9 mouse cellular contexts compared by ENCODE assay signal in the genomic region with DNA sequence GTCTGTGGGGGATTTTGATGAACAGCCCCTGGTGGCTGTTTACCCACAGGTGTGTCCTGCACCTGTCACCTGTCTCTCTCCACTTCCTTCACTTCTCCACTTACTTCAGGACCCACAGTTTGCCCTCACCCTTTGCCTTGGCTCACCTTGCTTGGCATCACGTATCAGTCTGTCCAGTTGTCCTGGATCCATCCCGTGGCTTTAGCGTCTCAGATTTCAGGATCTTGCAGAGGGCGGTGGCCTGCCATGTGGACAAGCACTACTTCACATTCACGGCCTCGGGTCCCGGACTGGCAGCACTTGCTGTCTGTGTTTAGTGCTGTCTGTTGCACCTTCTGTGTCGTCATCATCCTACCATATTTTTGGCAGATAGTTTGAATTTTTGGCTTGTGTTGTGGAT. TPM values are rescaled to one million over a fixed set of nuclear protein-coding genes. Genes with fewer than 3 reads are reported as not detected.
DNase-seq lines count a peak whose midpoint lies in the region; ATAC-seq lines count a peak whose summit lies in the region.
"Had no signal": no experiment of that assay in that cellular context is flagged by ENCODE, and none has a peak within 500 bp of the region (broad histone marks: within the 10 kb centered on the region; RNA-seq: fewer than 3 reads in every experiment).

No protein-coding gene starts in this region.

- H3K4me3 ChIP-seq in hindbrain, embryonic 13.5 days: no peak overlapping the region
- no peak overlapping the region for H3K4me3 ChIP-seq in hindbrain, embryonic 10.5 days
- no peak overlapping the region for H3K4me3 ChIP-seq in limb, embryonic 15.5 days

- H3K4me2 ChIP-seq in hindbrain, embryonic 13.5 days: no peak overlapping the region
- no peak overlapping the region for H3K4me2 ChIP-seq in limb, embryonic 15.5 days

- no peaks in the 10 kb centered on the region for H3K9me3 ChIP-seq in hindbrain, embryonic 13.5 days
- H3K9me3 ChIP-seq in hindbrain, embryonic 10.5 days: no peaks in the 10 kb centered on the region
- no peaks in the 10 kb centered on the region for H3K9me3 ChIP-seq in limb, embryonic 15.5 days

- H3K9ac ChIP-seq in hindbrain, embryonic 13.5 days: no peak overlapping the region
- no peak overlapping the region for H3K9ac ChIP-seq in limb, embryonic 15.5 days

- H3K27ac ChIP-seq in hindbrain, embryonic 13.5 days: no peak overlapping the region
- no peak overlapping the region for H3K27ac ChIP-seq in hindbrain, embryonic 10.5 days
- H3K27ac ChIP-seq in limb, embryonic 15.5 days: 0 out of 2 replicates have a peak overlapping the region, but pooled peaks have one; percentile 8
- H3K27ac ChIP-seq: macrophage had no signal

- peak; percentile 23; the same call in 1 of the 2 replicates for ATAC-seq in hindbrain, embryonic 13.5 days (ENCODE audit: low FRiP score)
- 0 out of 2 replicates have a peak, but pooled peaks have one; percentile 14 for ATAC-seq in limb, embryonic 15.5 days (ENCODE audit: insufficient number of reproducible peaks, low FRiP score, low TSS enrichment, low read depth)

- intact Hi-C loops in left cerebral cortex, postnatal 4 days (cut with DNase I): no loop called here

- no peaks in the 10 kb centered on the region for H3K36me3 ChIP-seq in hindbrain, embryonic 13.5 days
- H3K36me3 ChIP-seq in hindbrain, embryonic 10.5 days: no peaks in the 10 kb centered on the region
- no peaks in the 10 kb centered on the region for H3K36me3 ChIP-seq in limb, embryonic 15.5 days

- peaks cover 47% of the 10 kb centered on the region for H3K4me1 ChIP-seq in hindbrain, embryonic 13.5 days (replicated peaks)
- H3K4me1 ChIP-seq in hindbrain, embryonic 10.5 days (replicated peaks): peaks cover 31% of the 10 kb centered on the region
- peaks cover 26% of the 10 kb centered on the region for H3K4me1 ChIP-seq in limb, embryonic 15.5 days

- WGBS in hindbrain, embryonic 13.5 days: 81% methylated on average over 8 of the region's 8 CpGs
- 63% methylated on average over 8 of the region's 8 CpGs for WGBS in hindbrain, embryonic 10.5 days
- 47% methylated on average over 8 of the region's 8 CpGs for WGBS in limb, embryonic 15.5 days

- H3K27me3 ChIP-seq in hindbrain, embryonic 13.5 days: no peaks in the 10 kb centered on the region
- no peaks in the 10 kb centered on the region for H3K27me3 ChIP-seq in hindbrain, embryonic 10.5 days (ENCODE audit: insufficient read depth, poor library complexity, severe bottlenecking)
- no peaks in the 10 kb centered on the region for H3K27me3 ChIP-seq in limb, embryonic 15.5 days

- peak; percentile 10 to 18 for DNase-seq in cerebellum, postnatal 14 days
- no peak for DNase-seq in cerebellum, adult 18-20 months
- no peak for DNase-seq in hindbrain, embryonic 10.5 days (ENCODE audit: low spot score)
- peak; percentile 36 for DNase-seq in 3134 (ENCODE audit: extremely low read depth, insufficient read length, low spot score)
- DNase-seq in layer of hippocampus, adult 9-11 months: no peak
- DNase-seq in left cerebral cortex, postnatal 4 days: no peak

RNA-seq across cellular contexts. Expression of a gene that starts 10.7 kb away (rescaled TPM):
- polyA plus RNA-seq in hindbrain, embryonic 13.5 days (2015; fragmentation: Nextera tagmentation; extraction: Ambion mirVana): 17.3 and 19.2 TPM in 2 replicates
- polyA plus RNA-seq in hindbrain, embryonic 10.5 days (2016; fragmentation: Nextera tagmentation; extraction: Ambion mirVana): 9.0 and 10.0 TPM in 2 replicates
- polyA plus RNA-seq in limb, embryonic 15.5 days (2015; fragmentation: Nextera tagmentation; extraction: Ambion mirVana): 9.4 and 12.0 TPM in 2 replicates
- total RNA-seq in left cerebral cortex, postnatal 4 days (2021): 100 to 1,000 TPM; 101 to 104 TPM

Comparison
In these comparisons a context has a peak if more than half of its experiments do, and no peak if none do; other contexts are left out.
1. DNase-seq: peak in cerebellum, postnatal 14 days (2 of 2) and 3134 (single experiment); none in cerebellum, adult 18-20 months (0 of 2), hindbrain, embryonic 10.5 days (single experiment), layer of hippocampus, adult 9-11 months (single experiment) and left cerebral cortex, postnatal 4 days (single experiment).